Mouse (Mus musculus): Measurements from ENCODE around the gene Lrp2. TPM values are rescaled to one million over a fixed set of nuclear protein-coding genes. Genes with fewer than 3 reads are reported as not detected.

Lrp2 gene
- 0.58 and 0.88 TPM in 2 replicates for polyA plus RNA-seq (2015; fragmentation: Nextera tagmentation; extraction: Ambion mirVana)

- H3K4me3 ChIP-seq (ENCODE audit: low read depth, low read length) = peak within 1 kb of the TSS; percentile 76
- WGBS = under 1% methylated on average over 45 of the region's 45 CpGs
- H3K36me3 ChIP-seq (ENCODE audit: control insufficient read depth, insufficient read depth, low read length) = no peaks in the 10 kb centered on the region
- H3K4me1 ChIP-seq (ENCODE audit: control insufficient read depth, insufficient read depth, low read length) = peaks cover 33% of the 10 kb centered on the region
- H3K9me3 ChIP-seq (replicated peaks; ENCODE audit: control insufficient read depth, low read length, poor library complexity, severe bottlenecking) = no peaks in the 10 kb centered on the region
- peak within 1 kb of the TSS; percentile 32; the same call in 1 of the 2 replicates for H3K27ac ChIP-seq (ENCODE audit: low read length)
- peaks cover 16% of the 10 kb centered on the region for H3K27me3 ChIP-seq (ENCODE audit: control insufficient read depth, insufficient read depth, low read depth, low read length)
- peak; percentile 84 for ATAC-seq
- H3K9ac ChIP-seq (ENCODE audit: low read depth, low read length) = peak within 1 kb of the TSS; percentile 77
- peak within 1 kb of the TSS; percentile 99 for H3K4me2 ChIP-seq (ENCODE audit: low read length)
These were observed at the start of gene Lrp2 for GRCm38 (mm10) chr2:69585886-69586398. Gene Lrp2 (minus strand): TSS chr2:69586065.

GRCm38 (mm10) chr2:69635064-69635701 lies 49.3 kb upstream of the Lrp2 start:
- H3K36me3 ChIP-seq (ENCODE audit: control insufficient read depth, insufficient read depth, low read length) = no peaks in the 10 kb centered on the region
- 0 out of 2 replicates have a peak, but pooled peaks have one; percentile 44 for ATAC-seq
- H3K4me3 ChIP-seq (ENCODE audit: low read depth, low read length) = peak overlapping the region; percentile 3; the same call in 1 of the 2 replicates
- no peaks in the 10 kb centered on the region for H3K4me1 ChIP-seq (ENCODE audit: control insufficient read depth, insufficient read depth, low read length)
- no peak overlapping the region for H3K9ac ChIP-seq (ENCODE audit: low read depth, low read length)
- no peaks in the 10 kb centered on the region for H3K9me3 ChIP-seq (replicated peaks; ENCODE audit: control insufficient read depth, low read length, poor library complexity, severe bottlenecking)
- peak overlapping the region; percentile 41 for H3K4me2 ChIP-seq (ENCODE audit: low read length)
- WGBS = 12% methylated on average over 11 of the region's 11 CpGs
- 0 out of 2 replicates have a peak, but pooled peaks cover 2% of the 10 kb centered on the region for H3K27me3 ChIP-seq (ENCODE audit: control insufficient read depth, insufficient read depth, low read depth, low read length)
- H3K27ac ChIP-seq (ENCODE audit: low read length) = no peak overlapping the region

- no peak for ATAC-seq
- Histone ChIP-seq H3K27ac (ENCODE audit: low read length) (no peak overlapping the region), H3K4me3 (ENCODE audit: low read depth, low read length) (no peak overlapping the region), H3K9ac (ENCODE audit: low read depth, low read length) (no peak overlapping the region), H3K27me3 (ENCODE audit: control insufficient read depth, insufficient read depth, low read depth, low read length) (0 out of 2 replicates have a peak, but pooled peaks cover 2% of the 10 kb centered on the region), H3K36me3 (ENCODE audit: control insufficient read depth, insufficient read depth, low read length) (no peaks in the 10 kb centered on the region), H3K9me3 (replicated peaks; ENCODE audit: control insufficient read depth, low read length, poor library complexity, severe bottlenecking) (no peaks in the 10 kb centered on the region), H3K4me2 (ENCODE audit: low read length) (no peak overlapping the region), H3K4me1 (ENCODE audit: control insufficient read depth, insufficient read depth, low read length) (no peaks in the 10 kb centered on the region)
- WGBS = 84% methylated on average over 2 of the region's 2 CpGs
These were observed 45.6 kb upstream of the Lrp2 start for GRCm38 (mm10) chr2:69631449-69631848.

GRCm38 (mm10) chr2:69630792-69631191 lies 44.9 kb upstream of the Lrp2 start:
- no peaks in the 10 kb centered on the region for H3K36me3 ChIP-seq (ENCODE audit: control insufficient read depth, insufficient read depth, low read length)
- no peaks in the 10 kb centered on the region for H3K9me3 ChIP-seq (replicated peaks; ENCODE audit: control insufficient read depth, low read length, poor library complexity, severe bottlenecking)
- WGBS = 96% methylated on average over 5 of the region's 5 CpGs
- H3K4me1 ChIP-seq (ENCODE audit: control insufficient read depth, insufficient read depth, low read length) = no peaks in the 10 kb centered on the region
- ATAC-seq = no peak
- no peak overlapping the region for H3K4me2 ChIP-seq (ENCODE audit: low read length)
- no peak overlapping the region for H3K4me3 ChIP-seq (ENCODE audit: low read depth, low read length)
- H3K27ac ChIP-seq (ENCODE audit: low read length) = no peak overlapping the region
- no peak overlapping the region for H3K9ac ChIP-seq (ENCODE audit: low read depth, low read length)
- H3K27me3 ChIP-seq (ENCODE audit: control insufficient read depth, insufficient read depth, low read depth, low read length) = 0 out of 2 replicates have a peak, but pooled peaks cover 2% of the 10 kb centered on the region

- H3K9ac ChIP-seq (ENCODE audit: low read depth, low read length) = no peak overlapping the region
- 0 out of 2 replicates have a peak, but pooled peaks cover 2% of the 10 kb centered on the region for H3K27me3 ChIP-seq (ENCODE audit: control insufficient read depth, insufficient read depth, low read depth, low read length)
- no peak overlapping the region for H3K4me3 ChIP-seq (ENCODE audit: low read depth, low read length)
- WGBS = 91% methylated on average over 6 of the region's 6 CpGs
- H3K4me1 ChIP-seq (ENCODE audit: control insufficient read depth, insufficient read depth, low read length) = no peaks in the 10 kb centered on the region
- no peaks in the 10 kb centered on the region for H3K36me3 ChIP-seq (ENCODE audit: control insufficient read depth, insufficient read depth, low read length)
- H3K9me3 ChIP-seq (replicated peaks; ENCODE audit: control insufficient read depth, low read length, poor library complexity, severe bottlenecking) = no peaks in the 10 kb centered on the region
- no peak for ATAC-seq
- no peak overlapping the region for H3K4me2 ChIP-seq (ENCODE audit: low read length)
- no peak overlapping the region for H3K27ac ChIP-seq (ENCODE audit: low read length)
These were observed 44.0 kb upstream of the Lrp2 start for GRCm38 (mm10) chr2:69629914-69630313.

- no peak overlapping the region for H3K4me2 ChIP-seq (ENCODE audit: low read length)
- 0 out of 2 replicates have a peak, but pooled peaks cover 2% of the 10 kb centered on the region for H3K27me3 ChIP-seq (ENCODE audit: control insufficient read depth, insufficient read depth, low read depth, low read length)
- no peaks in the 10 kb centered on the region for H3K9me3 ChIP-seq (replicated peaks; ENCODE audit: control insufficient read depth, low read length, poor library complexity, severe bottlenecking)
- WGBS = 84% methylated on average over 17 of the region's 17 CpGs
- no peak overlapping the region for H3K9ac ChIP-seq (ENCODE audit: low read depth, low read length)
- H3K4me1 ChIP-seq (ENCODE audit: control insufficient read depth, insufficient read depth, low read length) = no peaks in the 10 kb centered on the region
- H3K36me3 ChIP-seq (ENCODE audit: control insufficient read depth, insufficient read depth, low read length) = no peaks in the 10 kb centered on the region
- H3K27ac ChIP-seq (ENCODE audit: low read length) = no peak overlapping the region
- ATAC-seq = no peak
- no peak overlapping the region for H3K4me3 ChIP-seq (ENCODE audit: low read depth, low read length)
These were observed 43.4 kb upstream of the Lrp2 start for GRCm38 (mm10) chr2:69629215-69629614.

GRCm38 (mm10) chr2:69619286-69619685 lies 33.4 kb upstream of the Lrp2 start:
- no peaks in the 10 kb centered on the region for H3K4me1 ChIP-seq (ENCODE audit: control insufficient read depth, insufficient read depth, low read length)
- no peak overlapping the region for H3K9ac ChIP-seq (ENCODE audit: low read depth, low read length)
- no peaks in the 10 kb centered on the region for H3K36me3 ChIP-seq (ENCODE audit: control insufficient read depth, insufficient read depth, low read length)
- ATAC-seq = no peak
- no peak overlapping the region for H3K4me2 ChIP-seq (ENCODE audit: low read length)
- no peaks in the 10 kb centered on the region for H3K9me3 ChIP-seq (replicated peaks; ENCODE audit: control insufficient read depth, low read length, poor library complexity, severe bottlenecking)
- H3K27ac ChIP-seq (ENCODE audit: low read length) = no peak overlapping the region
- H3K4me3 ChIP-seq (ENCODE audit: low read depth, low read length) = no peak overlapping the region
- no peaks in the 10 kb centered on the region for H3K27me3 ChIP-seq (ENCODE audit: control insufficient read depth, insufficient read depth, low read depth, low read length)

- Histone ChIP-seq H3K4me1 (ENCODE audit: control insufficient read depth, insufficient read depth, low read length) (no peaks in the 10 kb centered on the region), H3K27me3 (ENCODE audit: control insufficient read depth, insufficient read depth, low read depth, low read length) (no peaks in the 10 kb centered on the region), H3K9ac (ENCODE audit: low read depth, low read length) (no peak overlapping the region), H3K36me3 (ENCODE audit: control insufficient read depth, insufficient read depth, low read length) (no peaks in the 10 kb centered on the region), H3K4me2 (ENCODE audit: low read length) (no peak overlapping the region), H3K9me3 (replicated peaks; ENCODE audit: control insufficient read depth, low read length, poor library complexity, severe bottlenecking) (no peaks in the 10 kb centered on the region), H3K4me3 (ENCODE audit: low read depth, low read length) (no peak overlapping the region), H3K27ac (ENCODE audit: low read length) (no peak overlapping the region)
- ATAC-seq = no peak
These were observed 32.5 kb upstream of the Lrp2 start for GRCm38 (mm10) chr2:69618336-69618735.

- H3K4me1 ChIP-seq (ENCODE audit: control insufficient read depth, insufficient read depth, low read length) = peaks cover 4% of the 10 kb centered on the region; the same call in 1 of the 2 replicates
- no peak overlapping the region for H3K4me2 ChIP-seq (ENCODE audit: low read length)
- no peak overlapping the region for H3K9ac ChIP-seq (ENCODE audit: low read depth, low read length)
- no peak for ATAC-seq
- H3K27me3 ChIP-seq (ENCODE audit: control insufficient read depth, insufficient read depth, low read depth, low read length) = no peaks in the 10 kb centered on the region
- no peaks in the 10 kb centered on the region for H3K36me3 ChIP-seq (ENCODE audit: control insufficient read depth, insufficient read depth, low read length)
- no peaks in the 10 kb centered on the region for H3K9me3 ChIP-seq (replicated peaks; ENCODE audit: control insufficient read depth, low read length, poor library complexity, severe bottlenecking)
- 82% methylated on average over 4 of the region's 4 CpGs for WGBS
- no peak overlapping the region for H3K27ac ChIP-seq (ENCODE audit: low read length)
- no peak overlapping the region for H3K4me3 ChIP-seq (ENCODE audit: low read depth, low read length)
These were observed 27.4 kb upstream of the Lrp2 start for GRCm38 (mm10) chr2:69613237-69613636.
